Mouse (Mus musculus) E14TG2a.4 (cell line): ENCODE results near the gene Wfdc13.

Experiments
- CTCF ChIP-seq: conservative IDR thresholded peaks from 2 replicates; pipeline ENCODE4 v1.5.1; 2014; ENCODE audit warnings: low read length
- NANOG ChIP-seq: IDR thresholded peaks from 2 replicates; pipeline ENCODE4 v1.6.1; 2014; ENCODE audit warnings: borderline replicate concordance, low read length, mixed read lengths
- POU5F1 ChIP-seq: IDR thresholded peaks from 2 replicates; pipeline ENCODE4 v1.6.1; 2014; ENCODE audit warnings: low read length, borderline replicate concordance

DNA sequence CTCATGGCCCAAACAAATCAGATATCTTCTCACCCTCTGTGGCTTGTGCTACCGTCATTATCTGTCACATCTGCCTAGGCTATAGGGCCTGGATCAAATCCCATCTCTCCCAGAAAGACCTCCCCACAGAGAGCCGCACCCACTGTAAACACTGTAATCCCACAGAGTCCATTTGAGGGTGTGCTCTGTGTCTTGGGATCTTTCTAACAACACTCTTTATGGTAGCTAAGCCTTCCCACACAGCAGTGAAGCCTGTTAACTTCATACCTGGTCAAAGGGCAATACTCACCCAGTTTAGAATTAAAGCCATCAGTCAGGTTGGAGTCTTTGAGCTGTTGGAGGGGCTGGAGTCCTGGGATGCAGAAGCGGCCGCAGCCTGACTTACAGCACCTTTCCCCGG lies 46.8 kb downstream of the Wfdc13 start:
- TF ChIP-seq CTCF = no peak
- no peak for TF ChIP-seq POU5F1
- TF ChIP-seq NANOG = no peak
